In the genomic region with DNA sequence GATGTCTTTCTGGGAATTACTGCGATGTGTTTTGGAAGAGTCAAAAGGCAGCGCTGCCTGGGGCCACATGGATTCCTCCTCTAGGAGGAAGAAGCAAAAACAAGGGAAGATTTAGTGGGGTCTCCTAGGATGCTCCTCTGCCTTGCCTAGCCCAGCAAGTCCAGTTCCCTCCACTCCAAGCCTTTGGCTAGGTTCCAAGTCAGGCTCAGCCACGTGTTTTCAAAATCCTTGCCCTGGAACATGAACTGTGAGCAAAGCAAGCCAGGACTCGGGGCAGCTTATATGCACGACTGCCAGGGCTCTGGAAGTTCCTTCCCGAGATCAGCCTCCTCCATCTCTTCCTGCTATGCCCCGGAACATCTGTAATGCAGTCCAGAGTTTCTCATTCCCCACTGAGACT, we compare ENCODE assay signal across 8 mouse cellular contexts.
DNase-seq lines count a peak whose midpoint lies in the region; ATAC-seq lines count a peak whose summit lies in the region.

No protein-coding gene starts in this region.

- H3K4me2 ChIP-seq in heart, embryonic 12.5 days: no peak overlapping the region

- no peak overlapping the region for H3K9ac ChIP-seq in heart, embryonic 12.5 days

- no peak for ATAC-seq in heart, embryonic 12.5 days (ENCODE audit: insufficient number of reproducible peaks, low FRiP score)
- ATAC-seq in frontal cortex, adult (ENCODE audit: low TSS enrichment): no peak

- no peaks in the 10 kb centered on the region for H3K36me3 ChIP-seq in heart, embryonic 10.5 days
- no peaks in the 10 kb centered on the region for H3K36me3 ChIP-seq in heart, embryonic 12.5 days

- no peaks in the 10 kb centered on the region for H3K27me3 ChIP-seq in heart, embryonic 10.5 days (ENCODE audit: insufficient read depth, poor library complexity, severe bottlenecking)
- no peaks in the 10 kb centered on the region for H3K27me3 ChIP-seq in heart, embryonic 12.5 days (replicated peaks)

- peaks cover 3% of the 10 kb centered on the region; the same call in 1 of the 2 replicates for H3K9me3 ChIP-seq in heart, embryonic 10.5 days
- H3K9me3 ChIP-seq in heart, embryonic 12.5 days (replicated peaks): peaks cover 5% of the 10 kb centered on the region

- H3K4me3 ChIP-seq in heart, embryonic 10.5 days: no peak overlapping the region
- H3K4me3 ChIP-seq in heart, embryonic 12.5 days: no peak overlapping the region

- 45% methylated on average over 7 of the region's 7 CpGs for WGBS in heart, embryonic 10.5 days
- WGBS in heart, embryonic 12.5 days: 39% methylated on average over 7 of the region's 7 CpGs

- DNase-seq in heart, embryonic 10.5 days (ENCODE audit: low spot score): no peak
- peak; percentile 61 for DNase-seq in retina, postnatal 1 day
- DNase-seq in retina, embryonic 14.5 days (ENCODE audit: low spot score): no peak
- DNase-seq in kidney, postnatal 14 days: peak; percentile 68
- no peak for DNase-seq in left cerebral cortex, adult 8-10 months (ENCODE audit: low spot score in 2 of 2)
- no peak for DNase-seq in cerebellum, adult 9-11 months

- H3K4me1 ChIP-seq in heart, embryonic 10.5 days: peaks cover 23% of the 10 kb centered on the region
- peaks cover 24% of the 10 kb centered on the region for H3K4me1 ChIP-seq in heart, embryonic 12.5 days (replicated peaks)

- H3K27ac ChIP-seq in heart, embryonic 10.5 days: peak overlapping the region; percentile 53
- no peak overlapping the region for H3K27ac ChIP-seq in heart, embryonic 12.5 days (ENCODE audit: poor library complexity, severe bottlenecking)

Comparison
In these comparisons a context has a peak if more than half of its experiments do, and no peak if none do; other contexts are left out.
1. DNase-seq: peak in retina, postnatal 1 day (single experiment) and kidney, postnatal 14 days (single experiment); none in heart, embryonic 10.5 days (single experiment), retina, embryonic 14.5 days (single experiment), left cerebral cortex, adult 8-10 months (0 of 2) and cerebellum, adult 9-11 months (single experiment).